Mouse (Mus musculus) embryonic facial prominence, embryonic 14.5 days (tissue): ENCODE measurements at regions not wholly inside any gene's neighbourhood (a gene's known extent, or its start where the extent isn't known, plus 50 kb on each side); places are given as distances from the start of the nearest gene placed in this dataset.

Experiments
- ATAC-seq: fragments of 200-750 bp; cut with Nextera tagmentation; 2 replicates; pipeline ENCODE4 v1.8.0; 2017; ENCODE audit warnings: low read depth, moderate number of reproducible peaks, moderate TSS enrichment
- DNase-seq: peaks from one replicate; pipeline ENCODE4 v3.0.0-alpha.2; 2015; ENCODE audit warnings: low spot score
- H3K27ac ChIP-seq: fragments of 300-500 bp; sonication (generic); replicated peaks from 2 replicates; pipeline ENCODE4 v1.5.1; 2014; ENCODE audit warnings: low read depth, mild to moderate bottlenecking, low read length, moderate library complexity
- H3K27me3 ChIP-seq: fragments of 300-500 bp; sonication (generic); replicated peaks from 2 replicates; pipeline ENCODE4 v1.6.1; 2014; ENCODE audit warnings: low read length; ENCODE audit not compliant: control insufficient read depth, insufficient read depth
- H3K36me3 ChIP-seq: fragments of 300-500 bp; sonication (generic); 2 replicates; pipeline ENCODE4 v1.6.1; 2014; ENCODE audit warnings: low read length, mixed read lengths; ENCODE audit not compliant: control insufficient read depth, insufficient read depth
- H3K4me1 ChIP-seq: fragments of 300-500 bp; sonication (generic); 2 replicates; pipeline ENCODE4 v1.6.1; 2014; ENCODE audit warnings: antibody characterized with exemption, low read length; ENCODE audit not compliant: control insufficient read depth, insufficient read depth
- H3K4me2 ChIP-seq: fragments of 300-500 bp; sonication (generic); 2 replicates; pipeline ENCODE4 v1.6.1; 2014; ENCODE audit warnings: low read depth, mild to moderate bottlenecking, low read length, moderate library complexity, mixed read lengths
- H3K4me3 ChIP-seq: fragments of 300-500 bp; sonication (generic); 2 replicates; pipeline ENCODE4 v1.5.1; 2014; ENCODE audit warnings: low read depth, mild to moderate bottlenecking, low read length
- H3K9ac ChIP-seq: fragments of 300-500 bp; sonication (generic); 2 replicates; pipeline ENCODE4 v1.6.1; 2014; ENCODE audit warnings: low read depth, mild to moderate bottlenecking, low read length, moderate library complexity, mixed read lengths
- H3K9me3 ChIP-seq: fragments of 300-500 bp; sonication (generic); 2 replicates; pipeline ENCODE4 v1.6.1; 2016; ENCODE audit warnings: low read length; ENCODE audit not compliant: control insufficient read depth
- WGBS: fragments of 180-500 bp; shearing (Covaris S2); extraction: QIAGEN DNeasy Blood & Tissue Kit; methylation state at CpG from one replicate; pipeline ENCODE4 v1.1.7; 2014; 5-methylcytosine and 5-hydroxymethylcytosine counted together

DNA sequence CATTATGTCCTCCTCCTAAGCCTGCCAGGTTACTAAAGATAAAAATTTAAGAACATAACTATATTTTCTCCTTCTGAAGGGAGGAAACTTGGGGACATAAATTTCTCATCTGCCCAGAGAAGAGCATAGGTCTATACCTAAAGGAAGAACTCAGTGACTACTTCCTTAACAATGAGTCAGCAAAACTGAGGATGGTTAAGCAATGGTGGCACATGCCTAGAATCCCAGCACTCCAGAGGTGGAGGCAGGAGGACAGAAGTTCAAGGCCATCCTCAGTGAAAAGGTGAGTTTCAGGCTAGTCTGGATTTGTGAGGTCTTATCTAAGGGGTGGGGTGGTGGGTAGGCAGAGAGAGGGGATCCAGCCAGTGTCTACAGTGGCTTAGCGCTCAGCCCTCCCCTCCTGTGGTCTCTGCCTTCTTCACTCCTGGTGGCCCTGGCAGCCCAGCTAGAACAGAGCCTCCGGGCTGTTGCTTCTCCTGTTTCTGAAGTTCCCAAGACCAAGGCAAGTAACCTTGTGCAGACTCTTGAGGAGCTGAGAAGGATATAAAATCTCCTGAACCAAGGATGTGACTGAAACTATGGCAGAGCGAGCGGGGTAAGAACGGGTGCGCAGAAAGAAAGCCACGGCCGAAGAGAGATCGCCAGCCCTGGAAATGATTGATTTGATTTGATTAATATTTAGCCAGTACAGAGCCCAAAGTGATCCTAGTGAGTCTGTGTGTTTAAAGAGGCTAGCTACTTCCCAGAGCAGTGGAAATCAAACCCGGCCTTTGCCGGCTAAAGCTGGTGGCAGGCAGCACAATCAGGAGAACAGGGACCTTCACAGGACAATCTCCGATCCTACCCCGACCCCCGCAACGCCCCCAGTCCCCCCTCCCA, 164.6 kb upstream of the Sox2 start:
- ATAC-seq (no peak), DNase-seq (no peak)
- WGBS: 45% methylated on average over 15 of the region's 15 CpGs
- Histone ChIP-seq H3K4me2 (no peak overlapping the region), H3K36me3 (no peaks in the 10 kb centered on the region), H3K4me3 (no peak overlapping the region), H3K9ac (no peak overlapping the region), H3K9me3 (no peaks in the 10 kb centered on the region), H3K27me3 (no peaks in the 10 kb centered on the region), H3K27ac (no peak overlapping the region), H3K4me1 (peaks cover 5% of the 10 kb centered on the region; the same call in 1 of the 2 replicates)

GRCm38 (mm10) chr3:34483934-34484333, 166.3 kb upstream of the Sox2 start:
- Histone ChIP-seq H3K27ac (no peak overlapping the region), H3K36me3 (no peaks in the 10 kb centered on the region), H3K27me3 (no peaks in the 10 kb centered on the region), H3K4me3 (no peak overlapping the region), H3K4me1 (peaks cover 5% of the 10 kb centered on the region; the same call in 1 of the 2 replicates), H3K9me3 (no peaks in the 10 kb centered on the region), H3K9ac (no peak overlapping the region), H3K4me2 (no peak overlapping the region)
- ATAC-seq (no peak), DNase-seq (no peak)
- WGBS: 49% methylated on average over 3 of the region's 3 CpGs

- Histone ChIP-seq H3K9me3 (no peaks in the 10 kb centered on the region), H3K4me1 (peaks cover 5% of the 10 kb centered on the region; the same call in 1 of the 2 replicates), H3K27me3 (no peaks in the 10 kb centered on the region), H3K4me3 (no peak overlapping the region), H3K36me3 (no peaks in the 10 kb centered on the region), H3K9ac (no peak overlapping the region), H3K27ac (no peak overlapping the region), H3K4me2 (no peak overlapping the region)
- 50% methylated on average over 16 of the region's 16 CpGs for WGBS
- DNase-seq (no peak), ATAC-seq (no peak)
These were observed 168.1 kb upstream of the Sox2 start for GRCm38 (mm10) chr3:34481821-34482713.

- Histone ChIP-seq H3K4me1 (no peaks in the 10 kb centered on the region), H3K9ac (no peak overlapping the region), H3K36me3 (no peaks in the 10 kb centered on the region), H3K9me3 (no peaks in the 10 kb centered on the region), H3K27me3 (no peaks in the 10 kb centered on the region), H3K27ac (no peak overlapping the region), H3K4me2 (no peak overlapping the region), H3K4me3 (no peak overlapping the region)
- DNase-seq (no peak), ATAC-seq (no peak)
- 51% methylated on average over 3 of the region's 3 CpGs for WGBS
These were observed 168.9 kb upstream of the Sox2 start for GRCm38 (mm10) chr3:34481314-34481713.

- Histone ChIP-seq H3K4me3 (no peak overlapping the region), H3K4me2 (no peak overlapping the region), H3K4me1 (no peaks in the 10 kb centered on the region), H3K27me3 (no peaks in the 10 kb centered on the region), H3K27ac (no peak overlapping the region), H3K36me3 (no peaks in the 10 kb centered on the region), H3K9ac (no peak overlapping the region), H3K9me3 (no peaks in the 10 kb centered on the region)
- no peak for DNase-seq
- 48% methylated on average over 4 of the region's 4 CpGs for WGBS
- no peak for ATAC-seq
These were observed 176.1 kb upstream of the Sox2 start for GRCm38 (mm10) chr3:34474126-34474525.

DNA sequence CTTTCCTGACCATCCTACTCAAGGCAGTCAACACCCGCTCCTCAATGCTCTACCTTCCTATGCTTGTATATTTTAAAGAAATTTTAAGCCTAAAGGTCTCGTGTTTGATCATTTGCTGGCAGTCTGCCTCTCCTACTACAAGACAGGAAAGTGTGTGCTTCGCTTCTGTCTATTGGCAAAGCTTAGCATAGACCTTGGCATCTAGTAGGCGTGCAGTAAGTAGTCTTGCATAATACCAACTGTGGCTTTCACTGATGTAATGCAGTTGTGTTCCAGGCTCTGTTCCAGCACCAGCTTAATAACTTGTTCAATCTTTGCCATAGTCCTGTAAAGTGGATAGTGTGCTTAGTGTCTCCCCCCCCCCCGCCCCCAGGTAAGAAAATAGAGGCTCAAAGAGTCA, 179.5 kb upstream of the Sox2 start:
- Histone ChIP-seq H3K27me3 (no peaks in the 10 kb centered on the region), H3K4me1 (no peaks in the 10 kb centered on the region), H3K9ac (no peak overlapping the region), H3K9me3 (no peaks in the 10 kb centered on the region), H3K4me2 (no peak overlapping the region), H3K36me3 (no peaks in the 10 kb centered on the region), H3K27ac (no peak overlapping the region), H3K4me3 (no peak overlapping the region)
- WGBS: 75% methylated on average over 5 of the region's 5 CpGs
- peak; percentile 14 for DNase-seq
- no peak for ATAC-seq

DNA sequence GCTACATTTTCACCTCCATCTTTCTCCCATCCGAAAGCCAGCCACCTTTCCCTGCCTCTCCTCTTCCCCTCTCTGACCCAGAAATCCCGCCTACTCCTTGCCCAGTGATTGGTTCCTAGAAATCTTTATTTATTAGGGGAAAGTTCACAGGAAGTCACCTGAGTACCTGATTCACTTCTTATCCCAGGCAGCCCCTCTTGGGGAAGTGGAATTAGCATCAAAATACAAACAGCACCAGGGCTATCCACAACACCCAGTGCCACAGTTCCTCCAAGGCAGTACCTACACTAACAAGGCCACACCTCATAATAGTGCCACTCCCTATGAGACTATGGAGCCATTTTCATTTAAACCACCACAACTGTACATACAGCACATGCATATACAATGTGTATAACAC, 180.3 kb upstream of the Sox2 start:
- H3K4me1 ChIP-seq: no peaks in the 10 kb centered on the region
- DNase-seq (no peak), ATAC-seq (no peak)
- H3K27me3 ChIP-seq: no peaks in the 10 kb centered on the region
- no peak overlapping the region for H3K4me3 ChIP-seq
- no peak overlapping the region for H3K4me2 ChIP-seq
- no peak overlapping the region for H3K9ac ChIP-seq
- no peak overlapping the region for H3K27ac ChIP-seq
- H3K9me3 ChIP-seq: no peaks in the 10 kb centered on the region
- WGBS: 82% methylated on average over 2 of the region's 2 CpGs
- H3K36me3 ChIP-seq: no peaks in the 10 kb centered on the region

DNA sequence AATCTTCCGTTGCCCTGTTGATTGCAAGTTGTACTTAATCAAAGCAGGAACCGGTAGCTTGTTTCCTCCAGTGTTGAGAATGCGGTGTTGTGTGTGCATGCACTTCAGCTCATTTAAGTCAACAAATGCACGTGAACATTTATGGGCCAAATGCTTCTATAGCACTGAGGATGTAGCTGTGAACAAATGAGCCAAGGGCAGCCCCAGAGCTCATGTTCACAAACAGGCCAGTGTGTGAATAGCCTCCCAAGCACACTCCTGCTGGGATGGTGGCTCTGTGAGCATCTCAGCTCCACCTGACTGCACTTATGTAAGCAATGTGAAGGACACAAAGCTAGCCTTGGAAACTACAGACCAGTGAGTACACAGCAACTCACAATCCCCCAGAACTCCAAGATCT, 183.9 kb upstream of the Sox2 start:
- H3K9ac ChIP-seq: no peak overlapping the region
- no peak overlapping the region for H3K27ac ChIP-seq
- no peaks in the 10 kb centered on the region for H3K36me3 ChIP-seq
- H3K4me1 ChIP-seq: no peaks in the 10 kb centered on the region
- H3K9me3 ChIP-seq: no peaks in the 10 kb centered on the region
- DNase-seq: no peak
- ATAC-seq: no peak
- H3K4me2 ChIP-seq: no peak overlapping the region
- no peak overlapping the region for H3K4me3 ChIP-seq
- no peaks in the 10 kb centered on the region for H3K27me3 ChIP-seq
- 75% methylated on average over 4 of the region's 4 CpGs for WGBS
